Mouse (Mus musculus): Measurements from ENCODE around the gene Pik3ap1. TPM values are rescaled to one million over a fixed set of nuclear protein-coding genes. Genes with fewer than 3 reads are reported as not detected.
"Not testable (repeated sequence)": the region's sequence is repeated elsewhere in the genome, so short reads cannot be mapped to it uniquely, and the experiment has no call there.

Gene Pik3ap1
- polyA plus RNA-seq, 1 experiment from 2014 or later: 21.8 TPM

DNA sequence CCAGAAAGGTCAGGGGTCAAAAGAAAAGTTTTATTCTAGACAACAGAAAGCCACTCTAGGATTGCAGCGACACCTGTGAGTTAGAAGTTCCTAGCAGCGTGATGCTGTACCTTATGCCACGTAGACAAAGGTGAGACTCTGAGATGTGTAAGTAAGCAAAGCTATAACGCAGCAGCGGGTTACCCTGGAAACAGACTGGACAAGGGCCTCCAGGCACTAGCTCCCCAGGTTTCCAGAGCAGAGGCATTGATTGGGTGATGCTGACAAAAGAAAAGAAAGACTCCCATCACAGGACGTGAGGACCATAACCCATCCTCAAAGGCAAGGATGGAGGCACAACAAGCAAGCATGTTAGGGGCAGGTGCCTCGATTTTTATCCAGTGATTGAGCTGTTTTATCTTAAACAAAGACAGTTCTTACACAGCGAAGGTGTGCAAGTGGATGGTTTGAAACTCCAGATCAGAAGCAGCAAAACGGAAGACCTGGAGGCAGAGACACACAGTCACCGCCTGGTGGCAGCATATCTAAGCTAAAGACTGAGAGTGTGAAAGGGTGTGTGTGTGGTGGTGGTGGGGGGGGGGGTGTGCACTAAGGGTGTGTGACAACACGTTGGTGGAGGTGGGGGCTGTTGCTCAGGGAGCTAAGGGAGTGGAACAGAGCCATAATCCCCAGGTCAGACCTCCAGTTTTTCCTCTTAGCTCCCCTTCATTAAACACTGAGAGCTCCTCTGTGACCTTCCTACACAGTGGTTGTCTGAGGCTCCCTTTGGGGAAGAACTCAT, 67.4 kb downstream of the Pik3ap1 start:
- no peak overlapping the region for H3K4me3 ChIP-seq (ENCODE audit: low read depth, low read length)
- H3K27me3 ChIP-seq (ENCODE audit: insufficient read depth, low read length): no peaks in the 10 kb centered on the region
- no peaks in the 10 kb centered on the region for H3K4me1 ChIP-seq (ENCODE audit: insufficient read depth)
- 47% methylated on average over 11 of the region's 11 CpGs for WGBS (ENCODE audit: insufficient replicate concordance)
- H3K4me2 ChIP-seq (ENCODE audit: low read depth, low read length): no peak overlapping the region
- ATAC-seq (peak; percentile 66), DNase-seq (peak; percentile 64)
- TF ChIP-seq EP300 (IDR thresholded peaks at IDR 0.05; ENCODE audit: low read depth) (no peak), CTCF (IDR thresholded peaks at IDR 0.05; ENCODE audit: low read depth) (peak; percentile 81)
- no peaks in the 10 kb centered on the region for H3K9me3 ChIP-seq (ENCODE audit: low read length)
- no peak overlapping the region for H3K9ac ChIP-seq (replicated peaks)
- H3K36me3 ChIP-seq (replicated peaks; ENCODE audit: insufficient read depth, low read length): peaks cover 40% of the 10 kb centered on the region
- no peak overlapping the region for H3K27ac ChIP-seq (ENCODE audit: low read depth)

- H3K36me3 ChIP-seq (replicated peaks; ENCODE audit: insufficient read depth, low read length): peaks cover 34% of the 10 kb centered on the region
- no peaks in the 10 kb centered on the region for H3K27me3 ChIP-seq (ENCODE audit: insufficient read depth, low read length)
- no peak overlapping the region for H3K9ac ChIP-seq (replicated peaks)
- H3K4me3 ChIP-seq (ENCODE audit: low read depth, low read length): no peak overlapping the region
- TF ChIP-seq EP300 (IDR thresholded peaks at IDR 0.05; ENCODE audit: low read depth) (no peak), CTCF (IDR thresholded peaks at IDR 0.05; ENCODE audit: low read depth) (no peak)
- H3K4me2 ChIP-seq (ENCODE audit: low read depth, low read length): no peak overlapping the region
- DNase-seq (no peak), ATAC-seq (no peak)
- WGBS (ENCODE audit: insufficient replicate concordance): 84% methylated on average over 7 of the region's 7 CpGs
- peaks cover 4% of the 10 kb centered on the region; the same call in 1 of the 2 replicates for H3K4me1 ChIP-seq (ENCODE audit: insufficient read depth)
- no peak overlapping the region for H3K27ac ChIP-seq (ENCODE audit: low read depth)
- H3K9me3 ChIP-seq (ENCODE audit: low read length): no peaks in the 10 kb centered on the region
These were observed 70.2 kb downstream of the Pik3ap1 start for GRCm38 (mm10) chr19:41314696-41315095.

- 17% methylated on average over 6 of the region's 6 CpGs for WGBS (ENCODE audit: insufficient replicate concordance)
- DNase-seq (no peak), ATAC-seq (no peak)
- Histone ChIP-seq H3K27ac (ENCODE audit: low read depth) (no peak overlapping the region), H3K4me3 (ENCODE audit: low read depth, low read length) (no peak overlapping the region), H3K27me3 (ENCODE audit: insufficient read depth, low read length) (no peaks in the 10 kb centered on the region), H3K4me2 (ENCODE audit: low read depth, low read length) (no peak overlapping the region), H3K9me3 (ENCODE audit: low read length) (no peaks in the 10 kb centered on the region), H3K4me1 (ENCODE audit: insufficient read depth) (peaks cover 4% of the 10 kb centered on the region; the same call in 1 of the 2 replicates), H3K9ac (replicated peaks) (no peak overlapping the region), H3K36me3 (replicated peaks; ENCODE audit: insufficient read depth, low read length) (peaks cover 33% of the 10 kb centered on the region)
- TF ChIP-seq EP300 (IDR thresholded peaks at IDR 0.05; ENCODE audit: low read depth): no peak
- TF ChIP-seq CTCF (IDR thresholded peaks at IDR 0.05; ENCODE audit: low read depth): peak; percentile 69
These were observed 71.2 kb downstream of the Pik3ap1 start for GRCm38 (mm10) chr19:41313663-41314062.

DNA sequence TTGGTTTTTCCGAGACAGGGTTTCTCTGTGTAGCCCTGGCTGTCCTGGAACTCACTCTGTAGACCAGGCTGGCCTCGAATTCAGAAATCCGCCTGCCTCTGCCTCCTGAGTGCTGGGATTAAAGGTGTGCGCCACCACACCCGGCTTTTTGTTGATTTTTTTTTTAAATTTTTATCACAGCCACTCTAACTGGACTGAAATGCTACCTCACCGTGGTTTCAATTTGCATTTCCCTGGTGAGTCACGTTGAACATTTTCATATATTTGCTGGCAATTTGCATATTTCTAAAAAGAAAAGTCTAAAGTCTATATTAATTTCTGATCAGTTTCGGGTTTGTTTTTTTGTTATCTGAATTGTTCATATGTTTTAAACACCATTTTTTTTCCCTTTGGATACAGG, 72.3 kb downstream of the Pik3ap1 start:
- ATAC-seq; DNase-seq; H3K4me2 ChIP-seq (ENCODE audit: low read depth, low read length); H3K4me3 ChIP-seq (ENCODE audit: low read depth, low read length); H3K27ac ChIP-seq (ENCODE audit: low read depth); H3K9ac ChIP-seq (replicated peaks); H3K9me3 ChIP-seq (ENCODE audit: low read length); H3K27me3 ChIP-seq (ENCODE audit: insufficient read depth, low read length); H3K4me1 ChIP-seq (ENCODE audit: insufficient read depth): not testable (repeated sequence)
- peaks cover 37% of the 10 kb centered on the region for H3K36me3 ChIP-seq (replicated peaks; ENCODE audit: insufficient read depth, low read length)
- WGBS (ENCODE audit: insufficient replicate concordance): 74% methylated on average over 8 of the region's 8 CpGs

- Histone ChIP-seq H3K9ac (replicated peaks) (no peak overlapping the region), H3K4me3 (ENCODE audit: low read depth, low read length) (no peak overlapping the region), H3K4me2 (ENCODE audit: low read depth, low read length) (no peak overlapping the region), H3K9me3 (ENCODE audit: low read length) (no peaks in the 10 kb centered on the region), H3K4me1 (ENCODE audit: insufficient read depth) (peaks cover 4% of the 10 kb centered on the region; the same call in 1 of the 2 replicates), H3K36me3 (replicated peaks; ENCODE audit: insufficient read depth, low read length) (peaks cover 37% of the 10 kb centered on the region), H3K27ac (ENCODE audit: low read depth) (no peak overlapping the region), H3K27me3 (ENCODE audit: insufficient read depth, low read length) (no peaks in the 10 kb centered on the region)
- no peak for DNase-seq
- ATAC-seq: no peak
- no peak for TF ChIP-seq CTCF (IDR thresholded peaks at IDR 0.05; ENCODE audit: low read depth)
- TF ChIP-seq EP300 (IDR thresholded peaks at IDR 0.05; ENCODE audit: low read depth): no peak
- 64% methylated on average over 4 of the region's 4 CpGs for WGBS (ENCODE audit: insufficient replicate concordance)
These were observed 72.9 kb downstream of the Pik3ap1 start for GRCm38 (mm10) chr19:41312027-41312426.

GRCm38 (mm10) chr19:41310971-41311703, 73.8 kb downstream of the Pik3ap1 start:
- peak overlapping the region; percentile 54 for H3K4me2 ChIP-seq (ENCODE audit: low read depth, low read length)
- DNase-seq (peak; percentile 36), ATAC-seq (peak; percentile 87)
- no peaks in the 10 kb centered on the region for H3K27me3 ChIP-seq (ENCODE audit: insufficient read depth, low read length)
- no peaks in the 10 kb centered on the region for H3K9me3 ChIP-seq (ENCODE audit: low read length)
- H3K4me3 ChIP-seq (ENCODE audit: low read depth, low read length): peak overlapping the region; percentile 12; the same call in 1 of the 2 replicates
- peaks cover 4% of the 10 kb centered on the region; the same call in 1 of the 2 replicates for H3K4me1 ChIP-seq (ENCODE audit: insufficient read depth)
- 33% methylated on average over 20 of the region's 20 CpGs for WGBS (ENCODE audit: insufficient replicate concordance)
- H3K9ac ChIP-seq (replicated peaks): no peak overlapping the region
- H3K27ac ChIP-seq (ENCODE audit: low read depth): no peak overlapping the region
- TF ChIP-seq EP300 (IDR thresholded peaks at IDR 0.05; ENCODE audit: low read depth) (peak; percentile 68; the same call in 1 of the 2 replicates), CTCF (IDR thresholded peaks at IDR 0.05; ENCODE audit: low read depth) (no peak)
- H3K36me3 ChIP-seq (replicated peaks; ENCODE audit: insufficient read depth, low read length): peaks cover 41% of the 10 kb centered on the region
